Mouse (Mus musculus): ENCODE measurements at regions not wholly inside any gene's neighbourhood (a gene's known extent, or its start where the extent isn't known, plus 50 kb on each side); places are given as distances from the start of the nearest gene placed in this dataset.

DNA sequence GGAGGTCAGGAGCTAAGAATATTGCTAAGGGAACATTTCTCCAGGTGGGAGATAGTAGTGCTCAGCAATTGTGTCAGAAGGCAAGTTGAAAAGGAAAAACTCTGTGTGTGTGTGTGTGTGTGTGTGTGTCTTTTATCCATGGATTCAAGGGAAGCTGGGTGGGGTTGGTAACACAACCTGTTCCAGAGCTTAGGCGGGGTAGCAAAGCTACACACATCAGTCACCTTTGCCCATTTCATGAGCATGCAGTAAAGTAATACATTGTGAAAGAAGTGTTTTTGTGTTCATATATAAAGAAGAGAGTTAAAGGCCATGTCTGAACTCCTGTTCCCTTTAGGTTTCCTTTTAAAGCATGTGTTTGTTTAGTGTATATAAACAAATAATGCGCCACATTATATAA lies 128.2 kb downstream of the Ddx11 start:
- TF ChIP-seq CTCF (IDR thresholded peaks at IDR 0.05; ENCODE audit: low read depth) (no peak), EP300 (IDR thresholded peaks at IDR 0.05; ENCODE audit: low read depth) (no peak)
